Mouse (Mus musculus): ENCODE data around the gene Wasl. TPM values are rescaled to one million over a fixed set of nuclear protein-coding genes. Genes with fewer than 3 reads are reported as not detected.

Gene Wasl
- polyA plus RNA-seq, 1 experiment from 2014 or later: 76.9 TPM

GRCm38 (mm10) chr6:24570278-24570677, 94.5 kb downstream of the Wasl start:
- no peaks in the 10 kb centered on the region for H3K36me3 ChIP-seq (ENCODE audit: poor library complexity, severe bottlenecking)
- no peak for ATAC-seq
- no peak overlapping the region for H3K4me2 ChIP-seq
- no peak overlapping the region for H3K9ac ChIP-seq
- no peaks in the 10 kb centered on the region for H3K4me1 ChIP-seq
- H3K27ac ChIP-seq: no peak overlapping the region
- 81% methylated on average over 11 of the region's 11 CpGs for WGBS
- no peak overlapping the region for H3K4me3 ChIP-seq
- no peaks in the 10 kb centered on the region for H3K27me3 ChIP-seq
- H3K9me3 ChIP-seq (replicated peaks): no peaks in the 10 kb centered on the region

GRCm38 (mm10) chr6:24569711-24570110, 95.1 kb downstream of the Wasl start:
- WGBS: 71% methylated on average over 1 of the region's 1 CpGs
- ATAC-seq: no peak
- no peak overlapping the region for H3K27ac ChIP-seq
- H3K36me3 ChIP-seq (ENCODE audit: poor library complexity, severe bottlenecking): no peaks in the 10 kb centered on the region
- H3K4me1 ChIP-seq: no peaks in the 10 kb centered on the region
- no peaks in the 10 kb centered on the region for H3K9me3 ChIP-seq (replicated peaks)
- no peak overlapping the region for H3K4me3 ChIP-seq
- H3K27me3 ChIP-seq: no peaks in the 10 kb centered on the region
- H3K9ac ChIP-seq: no peak overlapping the region
- H3K4me2 ChIP-seq: no peak overlapping the region

- Histone ChIP-seq H3K4me3 (no peak overlapping the region), H3K36me3 (ENCODE audit: poor library complexity, severe bottlenecking) (no peaks in the 10 kb centered on the region), H3K27me3 (no peaks in the 10 kb centered on the region), H3K9me3 (replicated peaks) (no peaks in the 10 kb centered on the region), H3K27ac (no peak overlapping the region), H3K4me1 (no peaks in the 10 kb centered on the region), H3K9ac (no peak overlapping the region), H3K4me2 (no peak overlapping the region)
- WGBS: 88% methylated on average over 5 of the region's 5 CpGs
- ATAC-seq: no peak
Observed at GRCm38 (mm10) chr6:24568963-24569362, 95.8 kb downstream of the Wasl start.

GRCm38 (mm10) chr6:24564886-24565285, 99.9 kb downstream of the Wasl start:
- Histone ChIP-seq H3K9me3 (replicated peaks) (no peaks in the 10 kb centered on the region), H3K4me2 (no peak overlapping the region), H3K4me3 (no peak overlapping the region), H3K4me1 (no peaks in the 10 kb centered on the region), H3K9ac (no peak overlapping the region), H3K27me3 (no peaks in the 10 kb centered on the region), H3K36me3 (ENCODE audit: poor library complexity, severe bottlenecking) (no peaks in the 10 kb centered on the region), H3K27ac (no peak overlapping the region)
- WGBS: 93% methylated on average over 1 of the region's 1 CpGs
- no peak for ATAC-seq

- Histone ChIP-seq H3K27ac (no peak overlapping the region), H3K9ac (no peak overlapping the region), H3K27me3 (no peaks in the 10 kb centered on the region), H3K4me1 (no peaks in the 10 kb centered on the region), H3K4me3 (no peak overlapping the region), H3K36me3 (ENCODE audit: poor library complexity, severe bottlenecking) (no peaks in the 10 kb centered on the region), H3K4me2 (no peak overlapping the region), H3K9me3 (replicated peaks) (no peaks in the 10 kb centered on the region)
- WGBS: 81% methylated on average over 9 of the region's 9 CpGs
- no peak for ATAC-seq
Observed at GRCm38 (mm10) chr6:24564081-24564480, 100.7 kb downstream of the Wasl start.

Other genes starting within 250 kb of the Wasl start
- 0.80 and 1.5 TPM in 2 replicates for gene Iqub, start 149.9 kb downstream of the Wasl start, polyA plus RNA-seq (2015; fragmentation: Nextera tagmentation; extraction: Ambion mirVana)
- gene Ndufa5, start 137.0 kb downstream of the Wasl start, polyA plus RNA-seq (2015; fragmentation: Nextera tagmentation; extraction: Ambion mirVana): 316 and 362 TPM in 2 replicates
- gene Asb15, start 136.9 kb downstream of the Wasl start, polyA plus RNA-seq (2015; fragmentation: Nextera tagmentation; extraction: Ambion mirVana): not detected in 2 replicates
- not detected in 2 replicates for gene Lmod2, start 67.2 kb downstream of the Wasl start, polyA plus RNA-seq (2015; fragmentation: Nextera tagmentation; extraction: Ambion mirVana)
- not detected in 2 replicates for gene Hyal6, start 68.2 kb upstream of the Wasl start, polyA plus RNA-seq (2015; fragmentation: Nextera tagmentation; extraction: Ambion mirVana)
- not detected in 2 replicates for gene Hyal4, start 83.3 kb upstream of the Wasl start, polyA plus RNA-seq (2015; fragmentation: Nextera tagmentation; extraction: Ambion mirVana)
- not detected in 2 replicates for gene Spam1, start 126.2 kb upstream of the Wasl start, polyA plus RNA-seq (2015; fragmentation: Nextera tagmentation; extraction: Ambion mirVana)
- gene Hyal5, start 193.0 kb upstream of the Wasl start, polyA plus RNA-seq (2015; fragmentation: Nextera tagmentation; extraction: Ambion mirVana): not detected in 2 replicates

Data from forebrain, embryonic 13.5 days (tissue).